Mouse (Mus musculus) liver, adult 2 months (tissue): ENCODE measurements at regions not wholly inside any gene's neighbourhood (a gene's known extent, or its start where the extent isn't known, plus 50 kb on each side); places are given as distances from the start of the nearest gene placed in this dataset.

Experiments used
- DNase-seq: peaks from one replicate; pipeline ENCODE4 v3.0.0-alpha.2; 2011; ENCODE audit warnings: low read depth, low spot score; ENCODE audit errors: extremely low read depth
- H3K27ac ChIP-seq: fragments of 200-500 bp; replicated peaks from 2 replicates; pipeline ENCODE4 v1.5.1; 2012; ENCODE audit warnings: low read depth, mild to moderate bottlenecking, control low read depth, inconsistent platforms, low read length; ENCODE audit not compliant: insufficient read depth
- H3K27me3 ChIP-seq: fragments of 200-500 bp; 2 replicates; pipeline ENCODE4 v1.6.1; 2012; ENCODE audit warnings: mild to moderate bottlenecking, moderate library complexity, low read length, inconsistent platforms; ENCODE audit not compliant: control insufficient read depth, insufficient read depth
- H3K36me3 ChIP-seq: fragments of 200-500 bp; 2 replicates; pipeline ENCODE4 v1.6.1; 2012; ENCODE audit warnings: low read length, inconsistent platforms; ENCODE audit not compliant: control insufficient read depth, insufficient read depth
- H3K4me1 ChIP-seq: fragments of 200-500 bp; 2 replicates; pipeline ENCODE4 v1.6.1; 2011; ENCODE audit warnings: low read length; ENCODE audit not compliant: control insufficient read depth, insufficient read depth
- H3K4me3 ChIP-seq: fragments of 200-500 bp; 2 replicates; pipeline ENCODE4 v1.5.1; 2011; ENCODE audit warnings: low read depth, mild to moderate bottlenecking, control low read depth, low read length, moderate library complexity; ENCODE audit not compliant: insufficient read depth
- H3K79me2 ChIP-seq: fragments of 200-500 bp; 2 replicates; pipeline ENCODE4 v1.6.1; 2012; ENCODE audit warnings: inconsistent platforms, mild to moderate bottlenecking, low read length, moderate library complexity; ENCODE audit not compliant: control insufficient read depth, insufficient read depth
- H3K9ac ChIP-seq: fragments of 200-500 bp; 2 replicates; pipeline ENCODE4 v1.6.1; 2012; ENCODE audit warnings: low read depth, mild to moderate bottlenecking, control low read depth, inconsistent platforms, low read length
- CTCF ChIP-seq: fragments of 200-500 bp; IDR thresholded peaks from 2 replicates; pipeline ENCODE4 v1.5.1; 2011; ENCODE audit warnings: low read depth, low read length, control low read depth
- POLR2A ChIP-seq: fragments of 200-500 bp; IDR thresholded peaks from 2 replicates; pipeline ENCODE4 v1.6.1; 2011; ENCODE audit warnings: low read length, control low read depth; ENCODE audit not compliant: insufficient read depth; ENCODE audit errors: extremely low read depth
- WGBS: fragments of 180-500 bp; shearing (Covaris S2); methylation state at CpG from one replicate; pipeline ENCODE4 v1.1.7; 2018; 5-methylcytosine and 5-hydroxymethylcytosine counted together

GRCm38 (mm10) chr19:6607501-6607900 lies 64.7 kb upstream of the Slc22a12 start:
- no peak overlapping the region for H3K9ac ChIP-seq
- WGBS: 74% methylated on average over 2 of the region's 2 CpGs
- H3K36me3 ChIP-seq: no peaks in the 10 kb centered on the region
- no peaks in the 10 kb centered on the region for H3K4me1 ChIP-seq
- H3K4me3 ChIP-seq: no peak overlapping the region
- no peak for DNase-seq
- no peak overlapping the region for H3K27ac ChIP-seq
- no peaks in the 10 kb centered on the region for H3K27me3 ChIP-seq
- H3K79me2 ChIP-seq: no peaks in the 10 kb centered on the region
- TF ChIP-seq CTCF (0 out of 2 replicates have a peak, but pooled peaks have one; percentile 11), POLR2A (no peak)

- H3K79me2 ChIP-seq: no peaks in the 10 kb centered on the region
- WGBS: 89% methylated on average over 7 of the region's 7 CpGs
- no peak for TF ChIP-seq POLR2A
- no peak for TF ChIP-seq CTCF
- no peak for DNase-seq
- no peak overlapping the region for H3K27ac ChIP-seq
- no peak overlapping the region for H3K9ac ChIP-seq
- no peak overlapping the region for H3K4me3 ChIP-seq
- H3K4me1 ChIP-seq: no peaks in the 10 kb centered on the region
- H3K36me3 ChIP-seq: no peaks in the 10 kb centered on the region
- H3K27me3 ChIP-seq: no peaks in the 10 kb centered on the region
Observed at GRCm38 (mm10) chr19:6606667-6607066, 63.8 kb upstream of the Slc22a12 start.

- Histone ChIP-seq H3K9ac (no peak overlapping the region), H3K27ac (no peak overlapping the region), H3K4me1 (no peaks in the 10 kb centered on the region), H3K36me3 (no peaks in the 10 kb centered on the region), H3K27me3 (no peaks in the 10 kb centered on the region), H3K4me3 (no peak overlapping the region), H3K79me2 (no peaks in the 10 kb centered on the region)
- DNase-seq: no peak
- 56% methylated on average over 8 of the region's 8 CpGs for WGBS
- TF ChIP-seq POLR2A (no peak), CTCF (peak; percentile 34)
Observed at GRCm38 (mm10) chr19:6604702-6605101, 61.9 kb upstream of the Slc22a12 start.

- H3K27ac ChIP-seq: no peak overlapping the region
- no peaks in the 10 kb centered on the region for H3K4me1 ChIP-seq
- no peak for TF ChIP-seq POLR2A
- TF ChIP-seq CTCF: no peak
- H3K79me2 ChIP-seq: no peaks in the 10 kb centered on the region
- no peak for DNase-seq
- H3K36me3 ChIP-seq: no peaks in the 10 kb centered on the region
- no peak overlapping the region for H3K9ac ChIP-seq
- no peak overlapping the region for H3K4me3 ChIP-seq
- 49% methylated on average over 12 of the region's 12 CpGs for WGBS
- H3K27me3 ChIP-seq: no peaks in the 10 kb centered on the region
Observed at GRCm38 (mm10) chr19:6600873-6601530, 58.2 kb upstream of the Slc22a12 start.

GRCm38 (mm10) chr19:6599281-6599680 lies 56.4 kb upstream of the Slc22a12 start:
- Histone ChIP-seq H3K4me1 (no peaks in the 10 kb centered on the region), H3K79me2 (no peaks in the 10 kb centered on the region), H3K27ac (no peak overlapping the region), H3K36me3 (no peaks in the 10 kb centered on the region), H3K4me3 (no peak overlapping the region), H3K27me3 (no peaks in the 10 kb centered on the region), H3K9ac (no peak overlapping the region)
- TF ChIP-seq POLR2A (no peak), CTCF (no peak)
- WGBS: 49% methylated on average over 3 of the region's 3 CpGs
- no peak for DNase-seq

GRCm38 (mm10) chr19:6598186-6598585 lies 55.4 kb upstream of the Slc22a12 start:
- no peaks in the 10 kb centered on the region for H3K79me2 ChIP-seq
- H3K9ac ChIP-seq: no peak overlapping the region
- DNase-seq: no peak
- WGBS: 84% methylated on average over 3 of the region's 3 CpGs
- no peak overlapping the region for H3K27ac ChIP-seq
- no peak for TF ChIP-seq CTCF
- no peak for TF ChIP-seq POLR2A
- H3K27me3 ChIP-seq: no peaks in the 10 kb centered on the region
- no peaks in the 10 kb centered on the region for H3K36me3 ChIP-seq
- no peaks in the 10 kb centered on the region for H3K4me1 ChIP-seq
- no peak overlapping the region for H3K4me3 ChIP-seq
